8 mouse cellular contexts compared by ENCODE assay signal in the genomic region with DNA sequence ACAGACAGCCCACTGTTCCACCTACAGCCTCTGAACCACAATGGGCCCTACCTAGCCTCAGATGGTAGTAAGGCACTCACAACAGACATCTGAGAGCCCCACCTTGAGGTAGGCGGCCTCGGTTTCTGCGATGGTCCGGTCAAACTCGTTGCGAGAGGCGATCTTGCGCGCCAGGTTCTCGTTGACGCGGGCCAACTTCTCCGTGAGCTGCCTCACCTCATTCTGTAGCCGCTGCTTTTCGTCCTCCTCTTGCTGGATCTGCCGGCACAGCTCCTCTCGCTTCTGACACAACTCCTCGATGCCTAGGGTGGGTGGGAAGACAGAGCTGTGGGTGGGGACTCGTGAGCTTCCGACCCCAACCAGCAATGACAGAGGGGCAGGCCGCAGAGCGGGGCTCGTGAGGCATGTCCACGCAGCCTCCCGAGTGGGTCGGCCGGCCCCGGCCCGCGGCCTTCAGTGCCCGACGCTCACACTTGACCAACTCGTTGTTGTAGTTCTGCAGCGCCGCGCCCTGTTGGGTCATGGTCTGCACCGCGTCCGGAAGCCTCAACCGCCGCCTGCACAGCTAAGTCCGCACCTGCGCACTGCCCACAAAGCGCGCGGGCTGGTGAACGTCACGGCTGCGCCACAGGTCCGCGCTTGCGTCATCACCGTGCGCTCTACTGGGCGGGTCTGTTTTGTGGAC. TPM values are rescaled to one million over a fixed set of nuclear protein-coding genes. Genes with fewer than 3 reads are reported as not detected.
DNase-seq lines count a peak whose midpoint lies in the region; ATAC-seq lines count a peak whose summit lies in the region.

A gene (minus strand): TSS at position 612 of the 685 bp plus-strand sequence.
A gene (plus strand): TSS at position 652 of the 685 bp plus-strand sequence.

- peak within 1 kb of the TSS; percentile 93 for H3K9ac ChIP-seq in hindbrain, embryonic 12.5 days

- peak within 1 kb of the TSS; percentile 80 for H3K27ac ChIP-seq in hindbrain, embryonic 12.5 days

- H3K27me3 ChIP-seq in hindbrain, embryonic 12.5 days, result no peaks in the 10 kb centered on the region

- peak within 1 kb of the TSS; percentile 90 for H3K4me3 ChIP-seq in hindbrain, embryonic 12.5 days

- ATAC-seq in hindbrain, embryonic 12.5 days (ENCODE audit: low FRiP score), result peak; percentile 95

- H3K4me1 ChIP-seq in hindbrain, embryonic 12.5 days, result peaks cover 37% of the 10 kb centered on the region

- no peaks in the 10 kb centered on the region for H3K9me3 ChIP-seq in hindbrain, embryonic 12.5 days (replicated peaks)

- WGBS in hindbrain, embryonic 12.5 days, result under 1% methylated on average over 55 of the region's 55 CpGs

- H3K36me3 ChIP-seq in hindbrain, embryonic 12.5 days, result peaks cover 49% of the 10 kb centered on the region

- peak within 1 kb of the TSS; percentile 86 for H3K4me2 ChIP-seq in hindbrain, embryonic 12.5 days (replicated peaks)

- DNase-seq in NIH3T3 (ENCODE audit: low read depth), result peak; percentile 99
- DNase-seq in cerebellum, postnatal 10 days, result peak; percentile 99
- peak; percentile 93 to 98 for DNase-seq in frontal cortex, postnatal 10 days (ENCODE audit: low spot score in 2 of 2)
- peak; percentile 96 to 98 for DNase-seq in layer of hippocampus, postnatal 14 days (ENCODE audit: low spot score in 2 of 2)
- peak; percentile 99 for DNase-seq in lung, postnatal 14 days
- peak; percentile 92 for DNase-seq in retina, adult 2 months (ENCODE audit: low read depth, low spot score)
- peak; percentile 96 for DNase-seq in thymus, postnatal 36 days

RNA-seq across cellular contexts. Expression of the first gene that starts in this region (rescaled TPM):
- polyA plus RNA-seq in hindbrain, embryonic 12.5 days (2016; fragmentation: Nextera tagmentation; extraction: Ambion mirVana), result 195 and 201 TPM in 2 replicates
- 10 to 100 TPM; 69.1 to 70.1 TPM for total RNA-seq in layer of hippocampus, postnatal 14 days (2021)

RNA-seq across cellular contexts. Expression of the second gene that starts in this region (rescaled TPM):
- polyA plus RNA-seq in hindbrain, embryonic 12.5 days (2016; fragmentation: Nextera tagmentation; extraction: Ambion mirVana), result 147 and 152 TPM in 2 replicates
- 10 to 100 TPM; 66.6 to 72.1 TPM for total RNA-seq in layer of hippocampus, postnatal 14 days (2021)

Comparison
In these comparisons a context has a peak if more than half of its experiments do, and no peak if none do; other contexts are left out.
1. Peak in every context shown above with its lines: DNase-seq, ATAC-seq, H3K4me3 ChIP-seq and H3K27ac ChIP-seq.